Mouse (Mus musculus) adrenal gland, adult 8-10 months (tissue): ENCODE results near the gene Tmem104. TPM values are rescaled to one million over a fixed set of nuclear protein-coding genes. Genes with fewer than 3 reads are reported as not detected.

Experiments used
- DNase-seq: peaks from one replicate; pipeline ENCODE4 v3.0.0; 2022
- total RNA-seq, 4 experiments: library from RNA; stranded (reverse); gene quantifications; 2 replicates each; pipeline ENCODE4 v1.2.4; 2022

The Tmem104 gene
- total RNA-seq, 4 experiments from 2014 or later: 24.8 to 34.0 (median 27.3) TPM

DNA sequence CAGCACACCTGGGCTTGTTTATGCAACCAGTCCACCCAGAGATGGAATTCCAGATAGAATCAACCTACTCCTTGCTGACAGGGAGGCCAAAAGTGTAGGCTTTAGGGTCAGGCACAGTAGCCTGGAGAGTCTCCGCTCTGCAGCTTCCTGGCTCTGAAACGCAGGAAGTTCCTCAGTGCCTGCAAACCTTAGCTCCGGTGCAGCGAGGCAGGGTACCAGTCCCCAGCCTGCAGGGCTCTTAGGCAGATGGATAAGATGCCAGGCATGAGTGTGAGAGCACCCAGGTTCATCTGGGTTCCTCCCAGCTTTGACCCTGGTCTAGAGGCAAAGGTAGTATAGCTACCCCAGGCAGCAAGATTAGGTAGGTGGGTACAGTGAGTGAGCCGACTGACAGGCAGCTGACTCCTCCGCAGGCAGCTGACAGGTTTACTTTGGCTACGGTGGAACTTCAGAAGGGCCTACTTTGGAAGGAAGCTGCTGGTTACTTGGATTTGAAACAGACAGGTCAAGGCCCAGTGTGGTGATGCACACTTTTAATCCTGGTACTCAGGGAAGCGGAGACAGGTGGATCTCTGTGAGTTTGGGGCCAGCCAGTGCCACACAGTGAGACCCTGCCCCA, 19.5 kb upstream of the Tmem104 start:
- no peak for DNase-seq

DNA sequence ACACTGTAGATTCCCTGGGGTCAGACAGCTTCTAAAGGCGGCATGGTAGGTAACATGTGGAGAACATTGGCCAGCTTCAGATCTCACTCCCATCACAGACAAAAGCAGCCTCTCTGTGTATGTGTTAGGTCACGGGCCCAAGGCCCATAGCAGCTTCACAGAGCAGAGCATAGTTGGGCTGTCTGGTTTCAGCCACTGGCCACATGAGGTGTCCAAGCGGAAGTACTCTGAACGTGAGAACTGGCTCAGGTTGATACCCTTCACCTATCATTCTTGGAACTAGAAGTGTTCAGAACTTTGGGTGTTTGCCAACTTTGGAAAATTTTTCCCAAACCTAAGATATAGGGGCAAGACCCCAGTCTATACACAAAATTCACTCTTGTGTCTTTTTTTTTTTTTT, 17.9 kb upstream of the Tmem104 start:
- no peak for DNase-seq

DNA sequence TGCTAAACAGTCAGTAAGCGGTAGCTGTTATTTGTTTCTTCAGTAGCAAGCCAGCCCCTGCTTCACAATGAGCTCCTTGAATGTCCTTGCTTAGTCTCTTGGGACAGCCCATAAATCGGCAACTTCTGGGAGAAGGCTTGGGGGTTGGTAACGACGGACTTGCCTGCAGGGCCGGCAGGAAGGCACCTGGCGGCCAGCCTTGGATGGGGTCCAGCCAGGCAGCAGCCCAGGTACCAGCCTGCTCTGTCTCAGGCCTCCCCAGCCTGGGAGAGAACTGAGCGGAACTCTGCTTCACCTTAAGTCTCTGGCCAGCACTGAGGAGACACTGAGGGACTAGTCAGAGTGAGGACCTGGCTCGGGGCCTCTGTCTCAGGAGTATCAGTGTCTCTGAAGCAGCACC, 16.2 kb upstream of the Tmem104 start:
- no peak for DNase-seq

DNA sequence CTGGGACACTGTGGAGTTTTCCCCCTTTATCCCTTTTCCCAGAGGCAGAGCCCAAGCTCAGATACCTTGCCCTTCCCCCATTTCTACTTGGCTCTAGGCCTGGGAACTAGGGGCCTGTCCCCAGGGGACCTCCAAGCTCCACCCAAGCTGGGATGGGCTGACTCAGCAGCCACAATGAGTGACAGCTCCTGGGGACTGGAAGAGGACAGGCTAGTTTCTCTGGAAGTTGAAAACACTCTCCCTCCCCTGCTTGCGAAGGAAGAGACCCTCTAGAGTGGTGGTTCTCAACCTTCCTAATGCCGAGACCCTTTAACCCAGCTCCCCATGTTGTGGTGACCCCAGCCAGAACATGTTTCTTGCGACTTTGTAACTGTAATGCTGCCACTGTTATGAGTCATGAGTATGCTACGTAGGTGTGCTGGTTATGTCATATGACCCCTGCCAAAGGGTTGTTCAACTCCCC, 14.4 kb upstream of the Tmem104 start:
- DNase-seq: no peak

DNA sequence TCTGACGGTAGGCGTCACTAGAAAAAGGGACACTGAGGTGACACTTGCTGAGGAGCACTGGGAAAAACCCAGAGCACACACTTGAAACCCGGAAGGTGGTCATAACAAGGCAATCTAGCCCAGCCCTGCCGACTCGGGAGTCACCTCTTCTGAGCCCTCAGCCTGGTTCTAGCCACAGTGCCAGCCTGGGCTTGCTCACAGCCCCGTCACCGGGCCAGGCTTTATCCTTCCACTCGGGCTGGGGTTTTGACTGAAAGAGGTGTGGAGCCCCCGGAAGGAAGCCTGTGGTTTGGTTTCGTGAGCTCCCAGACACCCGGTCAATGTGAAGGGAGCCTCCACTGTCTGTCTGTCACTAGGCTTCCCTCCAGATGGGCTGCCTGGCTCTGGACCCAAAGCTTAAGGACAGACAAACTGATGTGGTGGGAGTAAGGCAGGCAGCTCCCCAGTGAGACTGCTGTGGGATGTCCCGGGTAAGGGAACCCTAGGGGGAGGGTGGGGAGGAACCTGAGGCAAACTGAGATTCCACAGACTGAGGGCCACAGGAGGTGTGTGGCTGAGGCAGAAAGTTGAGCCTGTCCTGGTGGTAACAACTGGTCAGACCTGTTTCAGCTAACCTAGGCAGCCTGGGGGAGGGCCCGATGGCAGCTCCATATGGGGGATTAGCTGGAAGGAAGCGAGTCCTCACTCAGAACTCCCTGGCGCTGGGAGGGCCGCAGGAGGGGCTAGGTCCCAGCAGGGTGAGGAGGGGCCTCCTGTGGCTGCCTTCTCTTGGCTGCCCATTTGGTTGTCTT, 13.5 kb upstream of the Tmem104 start:
- no peak for DNase-seq

DNA sequence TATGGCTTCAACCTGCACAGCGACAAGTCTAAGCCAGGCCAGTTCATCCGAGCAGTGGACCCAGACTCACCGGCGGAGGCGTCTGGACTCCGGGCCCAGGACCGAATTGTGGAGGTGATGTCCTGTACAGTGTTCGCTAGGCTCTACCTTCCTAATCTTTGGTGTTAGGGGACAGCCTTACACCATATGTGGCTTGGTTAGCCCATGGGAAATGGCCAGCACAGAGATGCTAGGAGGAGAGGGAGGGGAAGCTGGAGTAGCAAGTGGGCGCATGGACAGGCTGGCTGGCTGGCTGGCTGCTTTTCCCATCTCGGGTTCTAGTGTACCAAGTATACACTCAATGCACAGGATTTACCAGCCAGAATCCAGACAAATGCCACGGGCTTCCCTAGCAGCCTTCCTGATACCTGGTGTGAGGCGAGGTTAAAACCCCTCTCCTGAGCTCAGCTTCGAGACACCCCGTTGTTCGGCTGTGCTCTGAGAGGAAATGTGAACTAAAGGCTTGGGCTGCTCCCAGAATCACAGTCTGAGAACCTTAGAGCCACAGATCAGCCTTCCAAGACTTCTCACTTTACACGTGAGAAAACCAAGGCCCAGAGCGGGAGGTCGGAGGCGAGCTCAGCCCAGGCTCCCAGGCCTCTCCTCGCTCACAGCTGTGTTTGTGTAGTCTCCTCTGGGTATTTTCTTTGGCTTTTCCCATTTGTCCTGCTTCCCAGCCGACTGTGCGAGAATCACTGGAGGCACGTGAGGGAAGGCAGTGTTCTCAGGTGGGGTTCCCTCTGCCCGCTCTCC, 10.7 kb upstream of the Tmem104 start:
- no peak for DNase-seq

DNA sequence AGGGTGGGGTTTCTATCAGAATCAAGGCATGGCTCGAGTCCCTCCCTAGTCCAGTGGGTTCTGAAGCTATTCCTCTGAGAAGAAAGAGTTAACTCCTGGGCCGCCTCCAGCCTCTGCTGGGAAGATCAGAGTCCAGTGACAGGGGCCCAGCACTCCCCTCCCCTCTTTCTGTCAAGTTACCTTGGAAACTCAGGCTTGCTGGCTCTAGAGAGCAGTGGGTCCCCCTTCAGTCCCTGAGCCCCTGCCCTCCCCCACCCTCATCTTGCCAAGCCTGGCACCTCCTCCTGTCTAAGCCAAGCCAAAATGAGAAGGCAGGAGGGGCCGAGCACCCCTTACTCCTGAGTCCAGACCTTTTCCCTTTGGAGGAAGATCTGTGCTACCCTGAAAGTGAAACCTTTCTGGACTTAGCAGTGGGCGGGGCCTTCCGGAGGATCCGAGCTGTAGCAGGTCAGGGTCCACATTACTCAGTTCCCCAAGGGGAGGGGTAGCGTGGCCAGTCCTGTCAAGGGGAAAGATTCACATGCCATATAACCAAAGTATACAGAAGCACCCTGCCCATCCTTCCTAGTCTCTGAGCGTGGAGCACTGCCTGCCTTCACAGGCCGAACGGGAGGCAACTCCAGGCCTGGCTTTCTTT, 9.6 kb upstream of the Tmem104 start:
- DNase-seq: no peak

DNA sequence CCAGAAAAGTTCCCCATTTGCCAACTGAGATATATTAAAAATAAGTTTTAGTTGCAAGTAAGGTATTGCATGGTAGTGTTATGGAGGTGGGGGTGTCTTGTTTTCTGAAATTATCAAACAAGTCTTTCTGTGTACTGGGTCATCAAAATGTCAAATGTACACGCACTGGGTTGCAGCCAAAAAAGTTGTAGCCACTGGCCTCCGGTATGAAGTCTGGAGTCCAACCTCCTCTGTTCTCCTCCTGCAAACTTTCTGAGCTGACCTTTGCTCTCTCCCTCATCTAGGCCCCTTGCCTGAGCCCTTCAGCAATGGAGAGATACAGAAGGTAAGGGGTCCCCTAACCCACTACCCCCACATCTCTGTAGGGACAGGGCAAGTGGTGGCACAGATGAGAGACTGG, 8.5 kb upstream of the Tmem104 start:
- no peak for DNase-seq

DNA sequence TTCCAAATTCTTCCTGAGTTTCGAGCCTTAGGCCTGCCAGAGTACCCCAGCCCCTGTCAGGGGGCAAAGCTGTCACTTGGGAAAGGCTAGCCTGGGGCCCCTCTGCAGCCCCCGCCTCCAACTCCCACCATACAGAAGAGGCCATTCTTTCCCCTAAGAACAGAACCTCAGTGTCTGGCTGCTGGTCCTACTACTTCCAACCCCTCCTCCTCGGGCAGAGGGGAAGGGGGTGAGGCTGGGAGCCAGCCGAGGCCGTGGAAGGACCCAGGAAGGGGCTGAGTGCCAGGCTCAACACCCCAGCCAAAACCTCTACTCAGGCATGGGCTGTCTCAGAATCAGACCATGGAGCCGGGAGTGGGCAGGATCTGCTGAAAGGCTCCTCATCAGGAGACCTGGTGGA, 8.1 kb upstream of the Tmem104 start:
- DNase-seq: no peak

DNA sequence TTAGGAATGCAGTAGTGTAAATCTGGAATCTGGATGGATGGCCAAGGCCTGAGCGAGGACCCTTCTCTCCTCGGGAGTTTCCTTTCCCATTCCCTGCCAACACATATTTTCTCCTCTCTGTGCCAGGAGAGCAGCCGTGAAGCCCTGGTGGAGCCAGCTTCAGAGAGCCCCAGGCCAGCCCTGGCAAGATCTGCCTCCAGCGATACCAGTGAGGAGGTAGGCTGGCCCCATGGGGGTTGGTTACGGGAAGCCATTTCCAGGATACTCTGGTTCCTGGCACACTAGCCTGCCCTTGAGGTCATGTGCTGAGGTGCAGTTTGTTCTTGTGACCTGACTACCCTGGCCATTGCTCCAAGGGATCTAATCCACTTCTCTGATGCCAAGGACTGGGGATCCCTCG, 7.4 kb upstream of the Tmem104 start:
- DNase-seq: no peak

DNA sequence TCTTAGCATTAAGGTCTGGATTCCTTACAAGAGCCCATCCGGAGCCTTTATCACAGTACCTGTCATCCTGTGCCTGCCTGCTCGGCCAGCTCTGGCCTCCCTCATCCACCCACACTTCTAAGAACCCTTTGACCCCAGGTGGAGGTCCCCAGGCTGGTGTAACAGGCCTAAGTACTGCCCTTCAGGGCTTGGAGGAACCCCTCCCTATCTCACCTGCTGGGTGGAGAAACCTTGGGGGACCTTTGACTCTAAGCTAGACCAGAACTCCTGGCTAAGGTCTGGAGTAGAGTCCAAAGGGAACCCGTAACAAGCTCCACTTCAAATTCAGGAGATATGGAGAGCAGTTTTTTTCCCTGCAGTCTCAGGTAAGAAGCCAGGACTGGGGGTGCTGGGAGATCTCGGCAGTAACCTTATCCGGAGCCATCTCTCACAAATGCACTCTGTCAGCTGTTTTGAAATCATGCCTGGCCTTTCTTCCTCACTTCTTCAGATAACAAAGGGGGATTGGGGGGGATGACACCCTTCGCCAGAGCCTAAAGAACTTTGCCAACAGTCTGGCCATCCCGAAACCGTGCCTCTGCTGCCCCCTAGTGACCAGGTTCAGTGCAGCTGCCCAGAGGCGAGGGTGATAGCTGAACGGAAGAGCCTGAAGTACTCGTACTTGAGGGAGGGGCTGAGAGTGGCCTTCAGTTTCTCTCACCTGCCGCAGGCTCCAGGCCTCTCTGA, 5.2 kb upstream of the Tmem104 start:
- DNase-seq: peak; percentile 63

DNA sequence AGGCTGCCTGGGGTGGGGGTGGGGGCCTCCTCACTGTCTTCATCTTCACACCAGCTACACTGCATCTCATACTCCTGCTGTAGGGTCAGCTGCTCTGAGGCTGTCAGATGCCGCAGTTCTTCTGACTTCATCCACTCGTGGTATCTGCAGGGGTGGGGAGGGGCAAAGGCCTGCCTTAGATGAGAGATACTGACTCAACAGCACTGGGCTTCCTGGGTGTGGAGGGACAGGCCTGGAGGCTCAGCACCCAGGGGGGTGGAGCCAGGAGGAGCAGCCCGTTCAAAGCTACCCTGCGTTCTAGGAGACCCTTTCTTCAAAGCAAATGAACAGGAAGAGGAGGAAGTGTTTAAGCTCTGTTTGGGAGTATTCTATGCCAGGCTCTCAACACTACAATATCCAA, 2.3 kb upstream of the Tmem104 start:
- DNase-seq: no peak

DNA sequence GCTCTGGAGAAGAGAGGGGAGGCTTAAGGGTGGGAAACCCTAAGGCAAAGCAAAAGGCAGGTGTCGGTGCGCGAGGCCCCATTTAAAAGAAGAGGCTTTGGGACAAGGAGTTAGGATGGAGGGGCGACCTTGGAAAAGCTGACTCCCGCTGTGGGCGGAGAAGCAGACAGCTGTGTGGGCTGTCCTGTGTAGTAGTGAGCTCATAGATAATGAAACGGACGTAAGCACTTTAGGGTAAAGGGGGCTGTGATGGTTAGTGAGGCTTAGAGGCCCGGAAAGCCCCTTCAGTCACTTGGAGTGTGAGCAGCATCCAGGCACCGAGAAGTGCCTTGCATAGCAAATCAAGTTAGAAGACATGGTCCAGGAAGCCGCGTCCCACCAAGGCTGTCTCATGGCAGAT, 406 bp downstream of the Tmem104 start, which contains the start of gene Nat9:
Gene Nat9, minus strand, starts transcription at position 167 of the 400 bp plus-strand sequence.
- DNase-seq: no peak

DNA sequence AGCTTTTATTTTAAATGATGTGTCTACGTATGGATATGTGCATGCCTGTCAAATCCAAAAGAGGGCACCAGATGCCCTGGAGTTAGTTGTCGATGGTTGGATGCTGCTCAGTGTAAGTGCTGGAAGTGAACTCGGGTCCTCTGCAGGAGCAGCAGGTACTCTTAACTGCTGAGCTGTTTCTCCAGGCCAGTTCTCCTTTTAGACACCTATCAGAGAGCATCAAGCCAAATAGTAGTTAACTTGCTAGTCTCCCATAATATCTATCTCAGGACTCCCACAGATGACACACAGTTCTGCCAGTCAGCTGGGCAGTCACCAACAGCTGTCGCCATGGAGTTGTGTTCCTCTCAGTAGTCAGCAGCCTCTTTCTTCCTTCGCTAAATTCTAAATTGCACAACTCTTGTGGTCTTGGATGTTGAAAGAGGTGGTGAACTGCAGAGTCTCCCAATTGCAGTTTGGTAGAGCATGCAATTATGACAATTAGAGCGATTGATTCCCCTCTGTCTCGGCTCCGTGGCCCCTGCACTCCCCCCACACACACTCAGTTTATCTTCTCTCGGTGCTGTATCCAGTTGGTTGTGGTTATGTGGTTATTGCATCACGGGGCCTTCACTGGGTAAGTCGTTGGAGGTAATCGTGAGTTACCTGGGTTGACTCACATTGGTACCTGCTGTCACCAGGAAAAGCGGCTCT, 1.4 kb downstream of the Tmem104 start:
- DNase-seq: no peak

DNA sequence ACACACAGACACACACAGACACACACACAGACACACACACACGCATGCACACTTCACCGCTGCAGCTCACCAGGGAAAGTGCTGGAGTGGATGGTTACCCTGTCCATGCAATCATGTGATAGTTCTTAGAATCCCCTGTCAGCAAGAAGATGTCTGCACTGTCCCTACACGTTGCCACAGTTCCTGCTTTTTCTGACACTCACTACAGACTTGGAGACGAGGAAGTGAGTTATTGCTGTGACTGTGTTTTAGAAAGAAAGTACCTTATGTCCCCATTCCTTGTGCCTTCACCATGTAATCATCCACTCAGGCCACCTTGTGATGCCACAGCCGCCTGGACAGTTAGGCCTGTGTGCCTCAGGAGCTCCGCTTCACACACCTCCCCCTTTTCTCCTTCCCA, 2.0 kb downstream of the Tmem104 start:
- DNase-seq: no peak

DNA sequence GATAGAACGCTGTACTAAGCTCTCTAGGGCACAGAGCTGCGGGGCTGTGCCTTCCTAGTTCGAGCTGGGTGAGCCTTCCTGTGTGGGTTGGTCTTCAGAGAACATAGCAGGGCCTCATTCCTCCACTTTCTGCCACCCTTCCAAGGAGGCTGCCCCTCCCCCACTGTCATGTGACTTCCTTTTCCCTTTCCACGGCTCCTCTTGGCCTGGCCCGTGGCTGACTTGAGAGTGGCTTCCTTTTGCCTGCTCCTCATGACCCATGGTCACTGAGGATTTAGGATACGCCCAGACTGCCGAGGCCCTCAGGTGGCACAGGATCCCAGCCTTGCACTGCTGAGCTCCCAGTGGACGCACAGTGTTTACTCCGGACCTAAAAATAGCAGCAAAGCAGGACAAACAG, 4.9 kb downstream of the Tmem104 start:
- peak; percentile 51 for DNase-seq

DNA sequence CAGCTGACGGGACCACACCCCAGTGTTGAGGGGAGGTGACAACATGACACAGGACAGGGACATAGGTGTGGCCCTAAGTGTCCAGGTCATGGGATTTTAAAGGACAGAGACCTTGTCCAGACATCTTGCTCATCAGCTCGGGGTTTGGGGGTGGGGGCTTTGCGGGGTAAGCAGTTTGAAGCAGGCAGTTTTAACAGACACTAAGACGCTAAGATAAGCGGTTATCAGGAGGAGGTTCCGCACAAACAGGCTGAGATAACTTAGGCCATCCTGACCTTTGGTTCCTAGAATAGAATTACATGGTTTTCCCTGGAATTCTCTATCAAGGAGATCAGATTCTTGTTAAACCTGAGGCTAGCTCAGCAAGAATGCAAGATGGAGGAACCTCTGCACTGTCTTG, 7.4 kb downstream of the Tmem104 start:
- no peak for DNase-seq

DNA sequence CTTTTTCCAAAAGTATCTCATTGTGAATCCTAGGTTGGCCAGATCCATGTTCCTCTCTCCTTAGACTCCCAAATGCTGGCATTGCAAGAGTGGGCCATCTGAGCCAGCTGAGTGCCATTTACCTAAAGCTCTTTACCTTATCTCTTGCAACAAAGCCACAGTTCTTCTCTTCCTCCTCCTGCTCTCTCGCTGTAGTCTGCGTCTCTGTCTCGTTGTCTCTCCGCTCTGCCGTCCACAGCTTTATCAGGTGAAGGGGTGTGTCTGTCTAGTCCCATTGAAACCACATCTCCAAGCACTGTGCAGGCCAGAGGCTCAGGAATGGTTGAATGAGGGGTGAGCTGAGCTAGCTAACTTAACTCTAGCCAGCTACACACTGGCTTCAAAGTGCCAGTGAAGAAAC, 8.6 kb downstream of the Tmem104 start:
- DNase-seq: no peak

DNA sequence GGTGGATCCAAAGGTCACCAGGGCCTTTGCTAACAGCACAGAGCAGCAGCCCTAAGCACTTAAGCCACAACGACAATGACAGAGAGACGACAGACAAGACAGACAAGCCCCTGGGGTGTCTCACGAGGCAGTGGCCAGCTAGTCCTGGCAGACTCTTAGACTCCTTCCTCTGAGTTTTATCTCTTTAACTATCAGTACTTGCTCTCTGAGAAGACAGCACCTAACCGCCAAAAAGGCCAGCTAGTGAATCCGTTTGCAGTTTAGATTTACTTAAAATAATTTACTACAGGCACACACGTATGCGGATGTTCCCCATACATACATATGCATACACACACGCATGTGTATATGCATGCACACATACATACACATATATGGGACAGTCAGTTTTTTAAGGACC, 10.3 kb downstream of the Tmem104 start:
- no peak for DNase-seq

DNA sequence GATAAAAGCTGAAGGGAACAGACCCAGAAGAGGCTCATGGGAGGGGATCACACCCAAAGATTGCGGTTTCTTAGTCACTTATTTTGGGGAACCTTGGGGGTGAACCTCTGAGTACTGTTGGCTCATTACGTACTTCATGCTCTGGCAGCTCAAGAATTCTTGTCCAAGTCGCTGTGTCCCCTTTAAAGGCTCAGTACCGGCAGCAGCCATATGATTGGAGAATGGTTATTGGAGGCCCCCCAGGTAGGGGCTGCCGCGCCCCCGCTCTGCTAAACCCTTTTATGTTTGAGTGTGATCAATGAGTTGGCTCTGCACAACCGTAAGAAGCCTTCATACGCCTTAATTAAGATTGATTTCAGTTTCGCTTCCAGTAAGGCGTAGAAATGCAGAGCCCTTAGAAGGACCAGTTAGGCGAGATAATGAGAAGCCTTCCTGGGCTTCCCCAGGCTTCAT, 11.7 kb downstream of the Tmem104 start:
- no peak for DNase-seq

DNA sequence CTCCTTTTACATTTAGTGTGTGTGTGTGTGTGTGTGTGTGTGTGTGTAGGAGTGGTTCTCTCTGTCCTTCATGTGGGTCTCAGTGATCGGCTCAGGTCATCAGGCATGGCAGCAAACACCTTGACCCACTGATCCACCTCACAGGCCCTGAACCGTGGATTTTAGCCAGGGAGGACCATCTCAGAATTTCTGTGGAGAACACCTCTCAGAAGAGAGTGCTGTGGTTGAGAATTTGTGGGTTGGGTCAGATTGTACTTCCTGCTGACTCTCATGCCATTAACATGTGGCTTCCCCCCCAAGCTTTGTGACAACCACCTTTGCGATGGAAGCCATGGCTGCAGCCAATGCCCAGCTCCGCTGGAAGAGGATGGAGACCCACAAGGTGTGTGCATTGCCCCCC, 13.2 kb downstream of the Tmem104 start:
- no peak for DNase-seq
